Mouse (Mus musculus) lung, postnatal 10 days (tissue): Measurements from ENCODE around the gene Qpctl.

ENCODE experiments used
- DNase-seq: peaks from one replicate; pipeline ENCODE4 v3.0.0; 2021

Gene Qpctl

DNA sequence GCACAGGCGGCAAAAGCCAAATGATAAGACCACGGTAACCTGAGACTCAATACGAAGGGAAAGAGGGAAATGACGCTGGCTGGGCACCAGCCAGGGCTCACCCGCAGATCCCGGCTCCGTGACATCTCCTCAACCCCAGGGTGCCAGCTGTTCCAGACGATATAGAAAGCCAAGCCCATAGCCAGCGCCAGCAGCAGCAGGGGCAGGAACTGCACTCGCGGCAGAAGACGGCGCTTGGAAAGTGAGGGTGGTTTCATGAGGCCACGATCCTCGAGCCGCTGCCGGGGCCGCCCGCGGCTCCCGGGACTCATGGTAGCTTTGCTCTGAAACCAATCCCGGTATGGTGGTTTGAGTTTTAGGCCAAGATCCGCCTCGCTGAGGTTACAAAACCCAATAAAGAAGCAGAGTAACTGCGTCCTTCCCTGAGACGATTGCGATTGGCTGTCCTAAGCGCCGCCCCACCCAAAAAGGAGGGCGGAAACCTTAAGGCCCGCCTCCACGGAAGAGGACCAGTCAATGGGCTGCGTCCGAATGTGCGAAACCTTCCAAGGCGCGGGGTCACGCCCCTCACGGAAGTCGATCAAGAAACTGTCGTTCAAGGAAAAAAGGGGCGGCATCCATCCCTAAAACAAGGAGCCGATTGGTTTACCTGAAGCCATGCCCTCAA lies at the start of gene Qpctl:
Gene Qpctl, minus strand, starts transcription at position 417 of the 667 bp plus-strand sequence.
- DNase-seq: peak; percentile 100

GRCm38 (mm10) chr7:19197985-19198384 lies 48.9 kb upstream of the Qpctl start:
- DNase-seq: peak; percentile 53

DNA sequence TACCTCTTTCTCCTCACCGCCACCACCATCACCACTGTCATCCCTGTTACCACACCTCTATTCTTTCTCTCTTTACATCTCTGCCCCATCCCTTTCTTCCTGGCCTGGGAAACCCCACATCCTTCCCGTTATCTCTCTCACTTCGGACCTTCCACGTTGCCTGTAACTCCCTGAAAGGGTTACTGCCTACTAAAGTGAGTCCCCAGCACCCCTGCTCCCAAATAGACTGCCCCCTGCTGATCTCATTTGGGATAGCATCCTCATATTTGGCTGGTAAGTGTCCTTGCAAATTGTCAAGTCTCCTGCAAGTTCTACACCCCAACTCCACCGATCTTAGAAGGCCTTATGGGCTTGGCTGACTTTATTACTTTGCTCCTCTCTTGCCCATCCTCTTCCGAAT lies 47.6 kb upstream of the Qpctl start:
- peak; percentile 69 for DNase-seq

DNA sequence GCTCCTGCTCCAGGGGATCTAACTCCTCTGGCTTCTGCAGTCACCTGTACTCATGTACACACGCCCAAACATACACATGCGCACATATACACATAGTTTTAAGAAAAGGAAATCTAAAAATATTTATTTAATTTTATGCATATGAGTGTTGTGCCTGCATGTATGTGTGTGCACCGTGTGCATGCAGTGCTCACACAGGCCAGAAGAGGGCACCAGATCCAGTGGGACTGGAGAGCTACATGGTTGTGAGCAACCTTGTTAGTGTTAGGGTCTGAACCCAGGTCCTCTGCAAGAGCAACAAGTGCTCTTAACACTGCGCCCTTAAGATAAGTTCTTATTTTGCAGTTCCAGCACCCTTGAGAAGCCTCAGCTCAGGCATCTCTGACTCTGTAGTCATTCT lies 45.6 kb upstream of the Qpctl start:
- DNase-seq: no peak

GRCm38 (mm10) chr7:19184758-19185157 lies 35.7 kb upstream of the Qpctl start:
- no peak for DNase-seq

DNA sequence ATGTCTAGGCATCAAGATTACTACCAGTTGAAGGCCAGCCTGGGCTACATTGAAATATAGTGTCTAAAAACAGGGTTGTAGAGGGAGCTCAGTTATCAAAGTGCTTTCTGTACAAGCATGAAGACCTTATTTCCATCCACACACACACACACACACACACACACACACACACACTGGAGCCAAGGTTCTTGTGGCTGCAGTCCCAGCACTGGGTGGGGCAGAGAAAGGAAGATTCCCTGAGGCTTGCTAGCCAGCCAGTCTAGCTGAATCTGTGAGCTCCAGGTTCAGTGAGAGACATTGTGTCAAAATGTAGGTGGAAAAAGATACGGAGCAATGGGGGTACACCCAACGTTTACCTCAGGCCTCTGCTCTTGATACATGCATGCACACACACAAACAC lies 35.2 kb upstream of the Qpctl start:
- DNase-seq: no peak

DNA sequence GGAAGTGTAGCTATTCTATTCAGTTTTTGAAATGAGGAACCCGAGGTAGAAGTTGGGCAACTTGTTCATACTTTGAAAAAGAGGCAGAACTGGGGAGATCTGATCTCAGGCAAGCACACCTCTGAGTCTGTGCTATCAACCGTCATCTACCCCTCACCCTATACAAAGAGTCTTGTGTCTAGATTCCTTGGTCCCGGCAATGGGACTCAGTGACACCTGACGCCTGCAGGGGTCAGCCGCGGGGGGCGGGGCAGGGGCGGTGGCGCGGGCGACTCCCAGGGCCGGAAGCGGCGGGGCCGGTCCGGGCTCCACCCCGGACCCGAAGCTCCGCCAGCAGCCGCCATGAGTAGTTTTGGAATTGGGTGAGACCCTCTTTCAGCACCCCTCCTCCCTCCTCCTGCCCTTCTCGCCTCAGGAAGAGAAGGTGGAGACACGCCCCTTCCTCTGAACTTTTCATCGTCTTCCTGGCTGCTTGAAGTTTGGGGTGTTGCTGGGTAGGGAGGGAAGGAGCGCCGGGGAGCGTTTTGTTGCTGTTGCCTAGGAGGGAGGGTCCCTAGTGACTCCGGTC lies 31.9 kb upstream of the Qpctl start:
- DNase-seq: peak; percentile 67

- no peak for DNase-seq
Observed at GRCm38 (mm10) chr7:19179936-19180335, 30.8 kb upstream of the Qpctl start.

DNA sequence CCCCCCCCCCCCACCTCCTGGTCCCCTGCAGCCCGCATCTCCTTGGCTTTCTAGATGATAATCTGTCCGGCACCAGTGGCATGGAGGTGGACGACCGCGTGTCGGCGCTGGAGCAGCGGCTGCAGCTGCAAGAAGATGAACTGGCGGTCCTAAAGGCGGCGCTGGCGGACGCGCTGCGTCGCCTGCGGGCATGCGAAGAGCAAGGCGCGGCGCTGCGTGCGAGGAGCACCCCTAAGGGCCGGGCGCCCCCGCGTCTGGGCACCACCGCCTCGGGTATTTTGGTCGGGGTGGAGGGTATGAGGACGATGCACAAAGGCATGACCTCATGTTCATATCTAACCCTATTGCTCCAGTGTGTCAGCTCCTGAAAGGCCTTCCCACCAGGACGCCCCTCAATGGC lies 30.1 kb upstream of the Qpctl start:
- DNase-seq: peak; percentile 81

DNA sequence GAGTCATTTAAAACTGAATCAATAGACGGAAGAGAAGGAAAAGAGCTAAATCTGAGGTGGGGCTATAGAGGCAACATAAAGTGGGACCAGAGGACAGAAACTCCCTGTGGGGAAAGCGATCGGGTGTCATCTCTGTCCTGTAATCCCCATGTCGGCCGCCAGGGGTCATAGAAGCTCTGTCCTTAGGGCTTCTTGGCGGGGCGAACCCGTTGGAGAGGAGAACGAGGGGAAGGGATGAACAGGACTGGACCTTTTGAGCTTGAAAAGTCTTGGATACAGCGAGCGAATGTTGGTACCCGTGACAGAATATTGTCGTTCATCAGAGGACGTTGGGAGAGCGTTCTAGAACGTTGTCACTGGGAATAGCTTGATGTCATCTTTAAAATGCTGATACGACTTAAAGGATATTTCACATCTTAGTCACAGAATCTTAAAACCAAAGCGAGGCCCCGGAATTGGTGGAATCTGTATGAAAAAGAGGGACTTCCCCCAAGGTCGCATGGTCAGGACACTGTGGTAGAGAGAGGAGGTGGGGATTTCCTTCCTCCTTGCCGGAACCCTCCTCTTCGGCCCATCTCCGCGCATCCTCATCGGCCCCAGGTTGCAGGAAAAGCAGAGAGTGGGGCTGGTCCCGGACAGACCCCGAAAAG lies 29.5 kb upstream of the Qpctl start:
- peak; percentile 83 for DNase-seq

DNA sequence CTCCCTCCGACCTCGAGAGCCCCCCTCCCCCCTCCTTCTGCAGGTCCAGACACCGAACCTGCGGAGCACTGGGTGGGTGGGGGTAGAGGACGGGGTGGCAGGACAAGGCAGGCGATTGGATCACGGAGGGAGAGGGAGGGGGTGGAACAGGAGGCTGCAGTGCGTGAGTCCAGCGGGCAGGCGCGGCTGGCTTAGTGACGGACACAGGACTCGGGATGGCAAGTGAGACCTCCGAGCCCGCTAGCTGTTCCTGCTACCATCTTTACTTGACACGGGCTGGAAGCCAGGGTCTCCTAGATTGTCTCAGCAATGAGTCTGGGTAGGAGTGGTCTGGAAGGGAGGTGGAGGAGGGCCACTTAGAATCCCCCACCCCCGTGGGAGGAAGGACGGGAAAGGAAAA lies 28.9 kb upstream of the Qpctl start:
- no peak for DNase-seq

DNA sequence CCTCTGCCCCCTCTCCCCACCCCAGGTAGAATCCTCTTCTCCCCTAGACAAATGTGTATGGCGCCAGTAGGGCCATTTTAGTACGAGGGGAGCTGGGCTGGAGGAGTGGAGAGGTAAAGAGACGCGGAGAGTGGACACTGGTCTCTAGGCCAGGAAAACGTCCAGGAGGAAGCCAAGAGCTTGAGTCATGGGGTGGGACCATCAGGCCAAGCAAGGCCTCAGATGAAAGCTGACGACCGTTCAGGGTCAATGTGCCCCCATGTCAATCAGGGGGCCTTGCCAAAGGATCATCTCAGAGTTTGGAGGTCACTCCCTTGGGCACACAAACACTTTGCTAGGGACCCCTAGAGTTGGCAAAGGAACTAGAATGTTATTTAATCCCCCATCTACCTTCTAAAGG lies 28.1 kb upstream of the Qpctl start:
- no peak for DNase-seq

GRCm38 (mm10) chr7:19176516-19176947 lies 27.4 kb upstream of the Qpctl start:
- DNase-seq: no peak

GRCm38 (mm10) chr7:19175708-19176515 lies 26.8 kb upstream of the Qpctl start, which contains the start of gene Eml2:
Gene Eml2, plus strand, starts transcription at chr7:19176421.
- peak; percentile 72 for DNase-seq

GRCm38 (mm10) chr7:19172874-19173273 lies 23.8 kb upstream of the Qpctl start:
- peak; percentile 94 for DNase-seq

GRCm38 (mm10) chr7:19171831-19172230 lies 22.7 kb upstream of the Qpctl start:
- DNase-seq: no peak

DNA sequence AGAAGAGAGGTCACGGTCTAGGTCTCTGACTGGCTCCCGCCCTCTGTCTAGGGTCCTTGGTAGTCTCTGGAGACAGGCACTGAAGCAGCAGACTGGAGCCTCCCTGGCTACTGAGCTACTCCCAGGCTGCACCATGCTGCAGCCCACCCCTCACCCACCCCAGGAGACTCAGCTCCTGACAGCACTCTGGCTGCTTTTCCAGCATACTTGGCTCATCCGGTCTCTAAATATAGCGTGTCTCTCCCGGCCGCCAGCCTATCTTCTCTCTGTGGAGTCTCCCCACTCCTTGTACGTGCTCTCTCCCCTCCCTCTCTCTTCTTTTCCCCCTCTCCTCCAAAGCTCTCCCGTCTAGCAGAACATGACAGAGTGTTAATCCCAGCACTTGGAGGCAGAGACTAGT lies 21.1 kb upstream of the Qpctl start:
- peak; percentile 66 for DNase-seq

DNA sequence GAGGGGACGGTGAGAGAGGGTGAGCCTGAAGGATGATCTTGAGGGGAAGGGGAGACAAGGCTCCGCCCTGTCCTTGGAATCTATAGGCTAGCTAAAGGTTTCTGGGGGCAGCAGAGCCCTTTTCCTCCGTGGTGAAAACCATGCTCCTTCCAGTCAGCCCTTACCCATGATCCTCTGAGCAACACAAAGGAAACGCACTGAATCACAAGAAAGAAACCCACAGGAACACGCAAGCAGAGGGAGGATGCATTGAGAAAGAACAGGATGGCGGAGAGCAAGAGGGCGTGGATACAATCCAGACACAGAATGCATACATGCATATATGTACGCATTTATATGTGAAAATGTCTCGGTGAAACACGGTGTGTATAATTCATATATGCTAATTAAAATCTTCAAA lies 20.4 kb upstream of the Qpctl start:
- DNase-seq: no peak

GRCm38 (mm10) chr7:19166990-19167389 lies 17.9 kb upstream of the Qpctl start:
- DNase-seq: no peak

DNA sequence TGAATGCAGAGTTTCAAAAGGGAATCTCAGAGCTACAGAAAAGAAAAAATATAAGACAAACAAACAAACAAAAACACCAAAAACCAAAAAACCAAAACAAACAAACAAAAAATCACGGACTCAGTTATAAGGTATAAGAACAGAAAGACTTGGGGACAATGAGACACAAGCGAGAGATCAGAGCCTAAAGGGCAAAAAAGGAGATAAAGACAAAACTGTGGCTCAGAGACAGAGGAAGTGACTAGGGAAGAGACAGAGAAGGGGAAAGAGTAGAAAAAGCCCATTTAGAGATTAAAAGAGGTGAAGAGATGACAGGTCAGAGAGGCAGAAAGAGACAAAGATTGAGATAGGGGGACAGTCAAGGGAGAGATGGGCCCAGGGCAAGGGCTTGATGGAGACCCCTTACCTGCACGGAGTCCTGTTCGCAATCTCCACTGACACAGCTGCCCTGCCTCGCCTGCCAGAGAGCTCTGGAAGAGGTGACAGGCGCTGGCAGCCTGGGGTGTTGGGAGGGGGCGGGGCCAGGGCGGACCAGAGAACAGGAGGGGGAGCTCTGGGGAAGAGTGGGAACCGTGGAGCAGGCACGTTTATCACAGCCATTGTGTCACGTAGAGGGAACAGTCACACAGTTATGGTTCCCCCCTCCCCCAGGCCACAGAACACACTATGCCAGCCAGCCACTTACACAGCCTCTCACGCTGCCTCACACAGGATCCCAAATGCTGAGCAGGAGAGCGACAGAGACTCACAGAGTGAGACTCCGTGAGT lies 16.7 kb upstream of the Qpctl start, which contains the start of gene Gipr:
Gene Gipr, minus strand, starts transcription at position 472 of the 768 bp plus-strand sequence.
- DNase-seq: peak; percentile 56

- DNase-seq: no peak
Observed at GRCm38 (mm10) chr7:19164978-19165377, 15.9 kb upstream of the Qpctl start.

DNA sequence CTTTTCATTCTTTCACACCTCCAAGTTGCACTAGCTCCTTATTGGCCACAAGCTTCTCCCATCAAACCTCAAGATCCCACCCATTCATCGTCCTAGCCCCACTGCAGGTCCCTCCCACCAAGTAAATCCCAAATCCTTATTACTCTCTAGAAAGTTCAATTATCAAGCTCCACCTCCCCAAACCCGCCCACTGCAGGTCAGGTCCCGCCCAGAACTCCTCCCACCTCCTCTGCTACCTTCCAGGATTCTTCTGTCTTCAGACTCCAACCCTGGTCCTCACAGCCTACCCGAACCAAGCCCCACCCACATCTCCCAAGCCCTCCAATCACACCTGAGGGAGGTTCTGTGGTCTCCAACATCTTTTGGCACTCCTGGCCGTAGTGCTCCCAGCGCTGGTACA lies 15.1 kb upstream of the Qpctl start:
- peak; percentile 57 for DNase-seq

DNA sequence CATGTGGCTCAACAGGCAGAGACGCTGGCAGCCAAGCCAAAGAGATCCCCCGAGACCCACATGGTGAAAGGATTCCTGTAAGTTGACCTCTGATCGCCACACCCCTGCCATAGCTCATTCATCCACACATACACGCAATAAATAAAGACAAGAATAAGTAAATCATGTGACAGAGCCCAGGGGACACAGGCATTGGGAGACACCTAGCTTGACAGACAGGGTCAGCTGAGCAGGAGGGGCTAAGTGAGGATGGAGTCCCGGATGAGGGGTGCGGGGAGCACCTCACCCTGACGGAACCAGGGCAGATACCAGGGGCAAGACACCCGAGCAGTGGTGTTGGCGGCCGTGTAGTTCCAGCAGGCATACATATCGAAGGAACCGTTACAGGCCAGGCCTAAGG lies 14.7 kb upstream of the Qpctl start:
- no peak for DNase-seq
